Mouse (Mus musculus): ENCODE results near the gene Nisch.

DNA sequence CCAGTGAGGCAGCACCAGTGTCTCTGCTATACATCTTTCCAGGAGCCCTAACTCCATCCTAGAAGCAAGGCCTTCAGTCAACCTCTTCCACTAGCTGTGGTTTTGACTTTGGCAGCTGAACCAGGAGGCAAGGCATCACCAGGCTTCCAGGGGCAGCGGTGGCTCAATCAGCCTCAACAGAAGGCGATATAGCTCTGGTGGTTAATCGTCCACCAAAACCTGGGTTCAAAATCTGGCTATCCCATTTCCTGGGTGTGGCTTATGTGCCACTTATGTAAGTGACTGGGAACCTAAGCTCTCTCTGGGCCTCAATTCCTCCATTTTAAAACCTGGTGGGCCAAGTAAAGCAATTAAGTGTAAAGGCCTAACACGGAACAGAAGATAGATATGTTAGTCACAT lies 11.9 kb downstream of the Nisch start:
- no peak for TF ChIP-seq POLR2A (IDR thresholded peaks at IDR 0.05; ENCODE audit: low read depth, low read length)
- TF ChIP-seq CTCF (conservative IDR thresholded peaks at IDR 0.05 in 1 of 2, IDR thresholded peaks at IDR 0.05 in 1 of 2; ENCODE audit: low read depth in 2 of 2, low read length in 2 of 2) = no peak
- TF ChIP-seq MAFK (IDR thresholded peaks at IDR 0.05; ENCODE audit: insufficient replicate concordance, low read length) = no peak
- TF ChIP-seq HCFC1 (IDR thresholded peaks at IDR 0.05; ENCODE audit: low read depth, low read length) = no peak
- TF ChIP-seq EP300 (IDR thresholded peaks at IDR 0.05; ENCODE audit: low read length) = no peak
- no peak for TF ChIP-seq CHD2 (IDR thresholded peaks at IDR 0.05; ENCODE audit: low read length)
